Mouse (Mus musculus) small intestine, adult 2 months (tissue): ENCODE results near the gene Casp9. TPM values are rescaled to one million over a fixed set of nuclear protein-coding genes. Genes with fewer than 3 reads are reported as not detected.

Experiments
- H3K27ac ChIP-seq: fragments of 200-500 bp; 2 replicates; pipeline ENCODE4 v1.5.1; 2012; ENCODE audit warnings: low read depth, low read length, control low read depth, inconsistent platforms; ENCODE audit not compliant: insufficient read depth
- H3K27me3 ChIP-seq: fragments of 200-500 bp; 2 replicates; pipeline ENCODE4 v1.6.1; 2012; ENCODE audit warnings: mild to moderate bottlenecking, moderate library complexity, low read length, inconsistent platforms; ENCODE audit not compliant: control insufficient read depth, insufficient read depth
- H3K36me3 ChIP-seq: fragments of 200-500 bp; 2 replicates; pipeline ENCODE4 v1.6.1; 2012; ENCODE audit warnings: mild to moderate bottlenecking, low read length, control low read depth, inconsistent platforms; ENCODE audit not compliant: control insufficient read depth, insufficient read depth
- H3K4me1 ChIP-seq: fragments of 200-500 bp; 2 replicates; pipeline ENCODE4 v1.6.1; 2012; ENCODE audit warnings: low read length, inconsistent platforms, mixed read lengths; ENCODE audit not compliant: control insufficient read depth, insufficient read depth, insufficient read length
- H3K4me3 ChIP-seq: fragments of 200-500 bp; 2 replicates; pipeline ENCODE4 v1.5.1; 2012; ENCODE audit warnings: low read depth, mild to moderate bottlenecking, control low read depth, inconsistent platforms, low read length, moderate library complexity
- CTCF ChIP-seq: fragments of 200-500 bp; IDR thresholded peaks from 2 replicates; pipeline ENCODE4 v1.5.1; 2012; ENCODE audit warnings: low read depth, mild to moderate bottlenecking, control low read depth, inconsistent platforms, low read length, moderate library complexity, mixed read lengths; ENCODE audit not compliant: insufficient replicate concordance, insufficient read length; ENCODE audit errors: extremely low read depth
- POLR2A ChIP-seq: fragments of 200-500 bp; IDR thresholded peaks from 2 replicates; pipeline ENCODE4 v1.6.1; 2012; ENCODE audit warnings: low read depth, mild to moderate bottlenecking, control low read depth, inconsistent platforms, low read length, moderate library complexity
- WGBS: fragments of 180-500 bp; shearing (Covaris S2); methylation state at CpG from one replicate; pipeline ENCODE4 v1.1.7; 2018; 5-methylcytosine and 5-hydroxymethylcytosine counted together
- polyA plus RNA-seq: library from polyadenylated mRNA; depleted of rRNA; stranded (reverse); fragments of >200 nt; gene quantifications from 2 replicates; pipeline ENCODE4 v1.2.3, GENCODE M21; 2012

Casp9 gene
- polyA plus RNA-seq, 1 experiment = 14.6 TPM

- H3K27ac ChIP-seq = no peak overlapping the region
- H3K4me3 ChIP-seq = no peak overlapping the region
- peaks cover 6% of the 10 kb centered on the region; the same call in 1 of the 2 replicates for H3K36me3 ChIP-seq
- no peaks in the 10 kb centered on the region for H3K27me3 ChIP-seq
- WGBS = 93% methylated on average over 19 of the region's 19 CpGs
- peaks cover 5% of the 10 kb centered on the region for H3K4me1 ChIP-seq
- TF ChIP-seq POLR2A = no peak
- no peak for TF ChIP-seq CTCF
These were observed 38.0 kb upstream of the Casp9 start for GRCm38 (mm10) chr4:141755375-141755930.

GRCm38 (mm10) chr4:141757124-141757523 lies 36.3 kb upstream of the Casp9 start:
- H3K36me3 ChIP-seq = peaks cover 16% of the 10 kb centered on the region

GRCm38 (mm10) chr4:141758874-141759542 lies 34.4 kb upstream of the Casp9 start:
- Histone ChIP-seq H3K27me3 (no peaks in the 10 kb centered on the region), H3K4me1 (no peaks in the 10 kb centered on the region; the same call in 1 of the 2 replicates), H3K36me3 (peaks cover 34% of the 10 kb centered on the region), H3K4me3 (no peak overlapping the region), H3K27ac (no peak overlapping the region)
- WGBS = 70% methylated on average over 6 of the region's 6 CpGs
- no peak for TF ChIP-seq POLR2A
- TF ChIP-seq CTCF = no peak

More at GRCm38 (mm10) chr4:141757124-141757523, 36.3 kb upstream of the Casp9 start:
- no peak overlapping the region for H3K27ac ChIP-seq
- H3K4me1 ChIP-seq = peaks cover under 1% of the 10 kb centered on the region; the same call in 1 of the 2 replicates
- TF ChIP-seq POLR2A (no peak), CTCF (no peak)
- no peak overlapping the region for H3K4me3 ChIP-seq
- no peaks in the 10 kb centered on the region for H3K27me3 ChIP-seq
- 90% methylated on average over 3 of the region's 3 CpGs for WGBS

GRCm38 (mm10) chr4:141760942-141761341 lies 32.5 kb upstream of the Casp9 start:
- H3K27me3 ChIP-seq = no peaks in the 10 kb centered on the region
- H3K4me1 ChIP-seq = no peaks in the 10 kb centered on the region; the same call in none of the 2 replicates
- WGBS = 64% methylated on average over 4 of the region's 4 CpGs
- TF ChIP-seq CTCF (no peak), POLR2A (no peak)
- no peak overlapping the region for H3K27ac ChIP-seq
- peaks cover 44% of the 10 kb centered on the region for H3K36me3 ChIP-seq
- H3K4me3 ChIP-seq = no peak overlapping the region

GRCm38 (mm10) chr4:141762102-141762598 lies 31.3 kb upstream of the Casp9 start:
- Histone ChIP-seq H3K4me1 (peaks cover under 1% of the 10 kb centered on the region), H3K27ac (no peak overlapping the region), H3K27me3 (no peaks in the 10 kb centered on the region), H3K36me3 (peaks cover 51% of the 10 kb centered on the region), H3K4me3 (no peak overlapping the region)
- TF ChIP-seq POLR2A = no peak
- no peak for TF ChIP-seq CTCF
- WGBS = 87% methylated on average over 13 of the region's 13 CpGs

- Histone ChIP-seq H3K27me3 (no peaks in the 10 kb centered on the region), H3K27ac (no peak overlapping the region), H3K4me3 (no peak overlapping the region), H3K36me3 (peaks cover 56% of the 10 kb centered on the region), H3K4me1 (peaks cover 3% of the 10 kb centered on the region)
- no peak for TF ChIP-seq POLR2A
- no peak for TF ChIP-seq CTCF
- WGBS = 88% methylated on average over 12 of the region's 12 CpGs
These were observed 29.9 kb upstream of the Casp9 start for GRCm38 (mm10) chr4:141763476-141763875.

GRCm38 (mm10) chr4:141765008-141765407 lies 28.4 kb upstream of the Casp9 start:
- H3K36me3 ChIP-seq = peaks cover 57% of the 10 kb centered on the region
- H3K27me3 ChIP-seq = no peaks in the 10 kb centered on the region
- no peak overlapping the region for H3K27ac ChIP-seq
- peaks cover 3% of the 10 kb centered on the region for H3K4me1 ChIP-seq
- WGBS = 86% methylated on average over 3 of the region's 3 CpGs
- no peak overlapping the region for H3K4me3 ChIP-seq
- no peak for TF ChIP-seq CTCF
- no peak for TF ChIP-seq POLR2A
